In genomic region chr7:36949511-36949910, GRCm38 (mm10) we compare ENCODE assay signal across 22 mouse cellular contexts.
DNase-seq lines count a peak whose midpoint lies in the region; ATAC-seq and TF ChIP-seq lines count a peak whose summit lies in the region.
"Had no signal": no experiment of that assay in that cellular context is flagged by ENCODE, and none has a peak within 500 bp of the region (broad histone marks: within the 10 kb centered on the region; RNA-seq: fewer than 3 reads in every experiment).

No protein-coding gene starts in this region.

- no peak for ATAC-seq in embryonic facial prominence, embryonic 11.5 days (replicated peaks; ENCODE audit: insufficient number of reproducible peaks, low FRiP score, low TSS enrichment, low read depth)
- ATAC-seq in heart, embryonic 13.5 days (ENCODE audit: extremely low read depth, insufficient number of reproducible peaks, low FRiP score, low TSS enrichment), result no peak
- ATAC-seq in hindbrain, embryonic 13.5 days (ENCODE audit: low FRiP score), result no peak
- no peak for ATAC-seq in hindbrain, embryonic 16.5 days
- ATAC-seq in midbrain, embryonic 16.5 days, result peak; percentile 44; the same call in 1 of the 2 replicates
- ATAC-seq: activated CD4-positive, CD25-positive, alpha-beta regulatory T cell, adult 4 months; intestine, embryonic 15.5 days had no signal

- no peaks in the 10 kb centered on the region for H3K4me1 ChIP-seq in embryonic facial prominence, embryonic 11.5 days (ENCODE audit: control insufficient read depth, insufficient read depth, low read length)
- H3K4me1 ChIP-seq in embryonic facial prominence, embryonic 10.5 days, result peaks cover 3% of the 10 kb centered on the region; the same call in 1 of the 2 replicates
- H3K4me1 ChIP-seq in heart, embryonic 13.5 days, result peaks cover 37% of the 10 kb centered on the region
- H3K4me1 ChIP-seq in heart, adult 2 months (ENCODE audit: control insufficient read depth, insufficient read depth, low read length), result no peaks in the 10 kb centered on the region
- H3K4me1 ChIP-seq in hindbrain, embryonic 13.5 days (replicated peaks), result peaks cover 16% of the 10 kb centered on the region
- peaks cover 2% of the 10 kb centered on the region; the same call in 1 of the 2 replicates for H3K4me1 ChIP-seq in hindbrain, embryonic 16.5 days (ENCODE audit: control insufficient read depth, insufficient read depth, low read depth, low read length)
- H3K4me1 ChIP-seq in midbrain, embryonic 16.5 days (ENCODE audit: control insufficient read depth, insufficient read depth, low read length), result peaks cover 15% of the 10 kb centered on the region
- H3K4me1 ChIP-seq: intestine, embryonic 15.5 days; liver, embryonic 15.5 days had no signal

- H3K9me3 ChIP-seq in embryonic facial prominence, embryonic 11.5 days (replicated peaks; ENCODE audit: control insufficient read depth, low read length), result no peaks in the 10 kb centered on the region
- no peaks in the 10 kb centered on the region for H3K9me3 ChIP-seq in embryonic facial prominence, embryonic 10.5 days
- no peaks in the 10 kb centered on the region for H3K9me3 ChIP-seq in heart, embryonic 13.5 days
- no peaks in the 10 kb centered on the region for H3K9me3 ChIP-seq in hindbrain, embryonic 13.5 days
- H3K9me3 ChIP-seq in hindbrain, embryonic 16.5 days (ENCODE audit: control insufficient read depth, low read length), result no peaks in the 10 kb centered on the region
- no peaks in the 10 kb centered on the region for H3K9me3 ChIP-seq in midbrain, embryonic 16.5 days (replicated peaks; ENCODE audit: control insufficient read depth, low read length, poor library complexity, severe bottlenecking)
- H3K9me3 ChIP-seq: intestine, embryonic 15.5 days; limb, embryonic 15.5 days; liver, embryonic 15.5 days had no signal

- no peak overlapping the region for H3K27ac ChIP-seq in embryonic facial prominence, embryonic 11.5 days (replicated peaks; ENCODE audit: low read depth, low read length)
- H3K27ac ChIP-seq in embryonic facial prominence, embryonic 10.5 days (replicated peaks), result no peak overlapping the region
- H3K27ac ChIP-seq in heart, embryonic 13.5 days (replicated peaks), result peak overlapping the region; percentile 64
- no peak overlapping the region for H3K27ac ChIP-seq in heart, adult 2 months
- peak overlapping the region; percentile 72 for H3K27ac ChIP-seq in hindbrain, embryonic 13.5 days
- H3K27ac ChIP-seq in hindbrain, embryonic 16.5 days (ENCODE audit: low read depth, low read length), result no peak overlapping the region
- H3K27ac ChIP-seq in midbrain, embryonic 16.5 days (ENCODE audit: low read length), result peak overlapping the region; percentile 47; the same call in 1 of the 2 replicates
- H3K27ac ChIP-seq: hindbrain, embryonic 14.5 days; intestine, embryonic 15.5 days; limb, embryonic 15.5 days; liver, embryonic 15.5 days; macrophage had no signal

- 70% methylated on average over 10 of the region's 10 CpGs for WGBS in embryonic facial prominence, embryonic 11.5 days
- WGBS in embryonic facial prominence, embryonic 10.5 days, result 74% methylated on average over 10 of the region's 10 CpGs
- 41% methylated on average over 10 of the region's 10 CpGs for WGBS in heart, embryonic 13.5 days
- 50% methylated on average over 10 of the region's 10 CpGs for WGBS in heart, adult 2 months
- WGBS in hindbrain, embryonic 13.5 days, result 44% methylated on average over 10 of the region's 10 CpGs
- WGBS in hindbrain, embryonic 16.5 days, result 38% methylated on average over 10 of the region's 10 CpGs
- WGBS in midbrain, embryonic 16.5 days, result 34% methylated on average over 10 of the region's 10 CpGs

- no peaks in the 10 kb centered on the region for H3K36me3 ChIP-seq in embryonic facial prominence, embryonic 11.5 days (replicated peaks; ENCODE audit: control insufficient read depth, insufficient read depth, low read depth, low read length)
- no peaks in the 10 kb centered on the region for H3K36me3 ChIP-seq in embryonic facial prominence, embryonic 10.5 days (replicated peaks)
- no peaks in the 10 kb centered on the region for H3K36me3 ChIP-seq in heart, embryonic 13.5 days
- no peaks in the 10 kb centered on the region for H3K36me3 ChIP-seq in heart, adult 2 months (ENCODE audit: control insufficient read depth, insufficient read depth, low read length)
- H3K36me3 ChIP-seq in hindbrain, embryonic 13.5 days, result no peaks in the 10 kb centered on the region
- H3K36me3 ChIP-seq in hindbrain, embryonic 16.5 days (ENCODE audit: control insufficient read depth, insufficient read depth, low read length), result no peaks in the 10 kb centered on the region
- no peaks in the 10 kb centered on the region for H3K36me3 ChIP-seq in midbrain, embryonic 16.5 days (ENCODE audit: control insufficient read depth, insufficient read depth, low read length)
- H3K36me3 ChIP-seq: G1E; intestine, embryonic 15.5 days; limb, embryonic 15.5 days; liver, embryonic 15.5 days had no signal

- peak; percentile 25 for DNase-seq in embryonic facial prominence, embryonic 11.5 days (ENCODE audit: low spot score)
- no peak for DNase-seq in embryonic facial prominence, embryonic 10.5 days (ENCODE audit: low spot score)
- DNase-seq in heart, adult 2 months, result no peak
- DNase-seq: adrenal gland, postnatal 25 days; cerebellum, adult 11-12 months; cerebellum, postnatal 14 days; embryo, embryonic 11 days; kidney, adult 9 months; kidney, postnatal 25 days; right cerebral cortex, postnatal 4 days; thymus, postnatal 25 days had no signal

- no peaks in the 10 kb centered on the region for H3K27me3 ChIP-seq in embryonic facial prominence, embryonic 11.5 days (ENCODE audit: control insufficient read depth, insufficient read depth, low read length)
- no peaks in the 10 kb centered on the region for H3K27me3 ChIP-seq in embryonic facial prominence, embryonic 10.5 days (replicated peaks; ENCODE audit: low read depth, poor library complexity, severe bottlenecking)
- H3K27me3 ChIP-seq in heart, embryonic 13.5 days (replicated peaks), result no peaks in the 10 kb centered on the region
- no peaks in the 10 kb centered on the region for H3K27me3 ChIP-seq in heart, adult 2 months (ENCODE audit: control insufficient read depth, insufficient read depth, low read length)
- H3K27me3 ChIP-seq in hindbrain, embryonic 13.5 days, result no peaks in the 10 kb centered on the region
- no peaks in the 10 kb centered on the region for H3K27me3 ChIP-seq in hindbrain, embryonic 16.5 days (replicated peaks; ENCODE audit: control insufficient read depth, insufficient read depth, low read length)
- no peaks in the 10 kb centered on the region for H3K27me3 ChIP-seq in midbrain, embryonic 16.5 days (ENCODE audit: control insufficient read depth, insufficient read depth, low read depth, low read length)
- H3K27me3 ChIP-seq: intestine, embryonic 15.5 days; limb, embryonic 15.5 days; liver, embryonic 15.5 days had no signal

- H3K4me2 ChIP-seq in embryonic facial prominence, embryonic 11.5 days (ENCODE audit: low read depth, low read length), result no peak overlapping the region
- peak overlapping the region; percentile 8 for H3K4me2 ChIP-seq in heart, embryonic 13.5 days
- H3K4me2 ChIP-seq in hindbrain, embryonic 13.5 days, result no peak overlapping the region
- no peak overlapping the region for H3K4me2 ChIP-seq in hindbrain, embryonic 16.5 days (ENCODE audit: low read length)
- H3K4me2 ChIP-seq in midbrain, embryonic 16.5 days (ENCODE audit: low read length), result no peak overlapping the region
- H3K4me2 ChIP-seq: hindbrain, embryonic 14.5 days; intestine, embryonic 15.5 days; limb, embryonic 15.5 days; liver, embryonic 15.5 days had no signal

- H3K4me3 ChIP-seq in embryonic facial prominence, embryonic 11.5 days (ENCODE audit: low read depth, low read length), result no peak overlapping the region
- no peak overlapping the region for H3K4me3 ChIP-seq in embryonic facial prominence, embryonic 10.5 days
- no peak overlapping the region for H3K4me3 ChIP-seq in heart, embryonic 13.5 days
- H3K4me3 ChIP-seq in heart, adult 2 months, result no peak overlapping the region
- H3K4me3 ChIP-seq in hindbrain, embryonic 13.5 days, result no peak overlapping the region
- H3K4me3 ChIP-seq in hindbrain, embryonic 16.5 days (ENCODE audit: low read length), result no peak overlapping the region
- H3K4me3 ChIP-seq in midbrain, embryonic 16.5 days (ENCODE audit: low read depth, low read length), result no peak overlapping the region
- H3K4me3 ChIP-seq: intestine, embryonic 15.5 days; limb, embryonic 15.5 days; liver, embryonic 15.5 days had no signal

- no peak for TF ChIP-seq CTCF in heart, adult 2 months (IDR thresholded peaks at IDR 0.05)

- no peak for TF ChIP-seq POLR2A in heart, adult 2 months (IDR thresholded peaks at IDR 0.05; ENCODE audit: insufficient read depth, low read depth, low read length)

- H3K79me2 ChIP-seq in heart, adult 2 months (replicated peaks; ENCODE audit: control insufficient read depth, insufficient read depth, low read length), result no peaks in the 10 kb centered on the region

- intact Hi-C loops in heart, adult 2 months (cut with DNase I), result no loop called here

- TF ChIP-seq EP300 in heart, adult 2 months (IDR thresholded peaks at IDR 0.05; ENCODE audit: insufficient read depth, low read depth, low read length), result no peak

- no peak overlapping the region for H3K9ac ChIP-seq in embryonic facial prominence, embryonic 11.5 days (replicated peaks; ENCODE audit: low read length)
- no peak overlapping the region for H3K9ac ChIP-seq in heart, embryonic 13.5 days
- H3K9ac ChIP-seq in heart, adult 2 months (ENCODE audit: low read depth, low read length), result no peak overlapping the region
- no peak overlapping the region for H3K9ac ChIP-seq in hindbrain, embryonic 13.5 days
- no peak overlapping the region for H3K9ac ChIP-seq in hindbrain, embryonic 16.5 days (ENCODE audit: low read depth, low read length)
- H3K9ac ChIP-seq in midbrain, embryonic 16.5 days (ENCODE audit: low read depth, low read length), result no peak overlapping the region
- H3K9ac ChIP-seq: hindbrain, embryonic 14.5 days; intestine, embryonic 15.5 days; limb, embryonic 15.5 days; liver, embryonic 15.5 days had no signal

Comparison
In these comparisons a context has a peak if more than half of its experiments do, and no peak if none do; other contexts are left out.
1. H3K27ac ChIP-seq: peak in heart, embryonic 13.5 days (single experiment), hindbrain, embryonic 13.5 days (single experiment) and midbrain, embryonic 16.5 days (single experiment); none in embryonic facial prominence, embryonic 11.5 days (single experiment), embryonic facial prominence, embryonic 10.5 days (single experiment), heart, adult 2 months (single experiment) and hindbrain, embryonic 16.5 days (single experiment).